Mouse (Mus musculus) c-Kit-positive CD71-positive TER-119-positive erythroid progenitor cells, embryonic 14.5 days (primary cell): ENCODE results near the gene Ldlrad1.

Experiments used
- DNase-seq: peaks from one replicate; pipeline ENCODE4 v3.0.0-alpha.2; 2013; ENCODE audit warnings: low spot score

Gene Ldlrad1

GRCm38 (mm10) chr4:107208880-107209279 lies at the start of gene Ldlrad1:
Gene Ldlrad1 (plus strand): TSS chr4:107209180.
- no peak for DNase-seq

- DNase-seq: no peak
These were observed 48.8 kb upstream of the Ldlrad1 start for GRCm38 (mm10) chr4:107160181-107160580.

GRCm38 (mm10) chr4:107163341-107163740 lies 45.6 kb upstream of the Ldlrad1 start:
- DNase-seq: no peak

GRCm38 (mm10) chr4:107163756-107164587 lies 45.0 kb upstream of the Ldlrad1 start:
- peak; percentile 76 for DNase-seq

GRCm38 (mm10) chr4:107166700-107167099 lies 42.3 kb upstream of the Ldlrad1 start:
- DNase-seq: no peak

GRCm38 (mm10) chr4:107167798-107168197 lies 41.2 kb upstream of the Ldlrad1 start:
- no peak for DNase-seq

GRCm38 (mm10) chr4:107177506-107177905 lies 31.5 kb upstream of the Ldlrad1 start:
- no peak for DNase-seq

- peak; percentile 92 for DNase-seq
These were observed 30.7 kb upstream of the Ldlrad1 start, which contains the start of gene Tmem59 for GRCm38 (mm10) chr4:107178182-107178829. Gene Tmem59 (plus strand): TSS chr4:107178399.

- peak; percentile 48 for DNase-seq
These were observed 30.0 kb upstream of the Ldlrad1 start, which contains the start of gene Tceanc2 for GRCm38 (mm10) chr4:107178830-107179490. Gene Tceanc2 (minus strand): TSS chr4:107179116.

GRCm38 (mm10) chr4:107179561-107179960 lies 29.4 kb upstream of the Ldlrad1 start:
- DNase-seq: no peak

GRCm38 (mm10) chr4:107180746-107181145 lies 28.2 kb upstream of the Ldlrad1 start:
- no peak for DNase-seq

- no peak for DNase-seq
These were observed 27.1 kb upstream of the Ldlrad1 start for GRCm38 (mm10) chr4:107181866-107182265.

- DNase-seq: no peak
These were observed 26.2 kb upstream of the Ldlrad1 start for GRCm38 (mm10) chr4:107182796-107183195.

GRCm38 (mm10) chr4:107183203-107183602 lies 25.8 kb upstream of the Ldlrad1 start:
- no peak for DNase-seq

GRCm38 (mm10) chr4:107185703-107186102 lies 23.3 kb upstream of the Ldlrad1 start:
- no peak for DNase-seq

GRCm38 (mm10) chr4:107193841-107194240 lies 15.1 kb upstream of the Ldlrad1 start:
- no peak for DNase-seq

- DNase-seq: no peak
These were observed 12.5 kb upstream of the Ldlrad1 start for GRCm38 (mm10) chr4:107196454-107196853.

GRCm38 (mm10) chr4:107198072-107198471 lies 10.9 kb upstream of the Ldlrad1 start:
- no peak for DNase-seq

GRCm38 (mm10) chr4:107201779-107202178 lies 7.2 kb upstream of the Ldlrad1 start:
- no peak for DNase-seq

GRCm38 (mm10) chr4:107203001-107203400 lies 6.0 kb upstream of the Ldlrad1 start:
- DNase-seq: no peak

GRCm38 (mm10) chr4:107207016-107207415 lies 2.0 kb upstream of the Ldlrad1 start:
- DNase-seq: no peak

GRCm38 (mm10) chr4:107210483-107211097 lies 1.6 kb downstream of the Ldlrad1 start:
- no peak for DNase-seq
